Mouse (Mus musculus) erythroblast, embryonic 14.5 days (primary cell): ENCODE results near the gene Nkg7. TPM values are rescaled to one million over a fixed set of nuclear protein-coding genes. Genes with fewer than 3 reads are reported as not detected.

Experiments
- H3K27me3 ChIP-seq: 2 replicates; pipeline ENCODE4 v1.6.1; 2012; ENCODE audit warnings: inconsistent platforms; ENCODE audit not compliant: control insufficient read depth
- H3K36me3 ChIP-seq: 2 replicates; pipeline ENCODE4 v1.6.1; 2012; ENCODE audit warnings: mild to moderate bottlenecking, inconsistent platforms; ENCODE audit not compliant: control insufficient read depth
- H3K4me1 ChIP-seq: 2 replicates; pipeline ENCODE4 v1.6.1; 2012; ENCODE audit warnings: inconsistent platforms; ENCODE audit not compliant: control insufficient read depth
- H3K4me3 ChIP-seq: replicated peaks from 2 replicates; pipeline ENCODE3; 2012; ENCODE audit warnings: moderate library complexity, mild to moderate bottlenecking, inconsistent platforms
- H3K9me3 ChIP-seq: 2 replicates; pipeline ENCODE4 v1.6.1; 2012; ENCODE audit warnings: low read length, inconsistent platforms, mixed read lengths; ENCODE audit not compliant: control insufficient read depth
- GATA1 ChIP-seq: IDR thresholded peaks from 2 replicates; pipeline ENCODE4 v1.6.1; 2012; ENCODE audit warnings: low read length, inconsistent platforms, mixed read lengths
- TAL1 ChIP-seq: IDR thresholded peaks from 3 replicates; pipeline ENCODE4 v1.6.1; 2012; ENCODE audit warnings: low read length, inconsistent platforms, mixed read lengths
- polyA plus RNA-seq: library from polyadenylated mRNA; stranded (reverse); fragments of >175 nt; gene quantifications from 2 replicates; pipeline ENCODE4 v1.2.3, GENCODE M21; 2012

Gene Nkg7
- polyA plus RNA-seq, 1 experiment = not detected

- Histone ChIP-seq H3K9me3 (no peaks in the 10 kb centered on the region), H3K4me1 (peaks cover 39% of the 10 kb centered on the region), H3K27me3 (no peaks in the 10 kb centered on the region), H3K4me3 (peak overlapping the region; percentile 83), H3K36me3 (no peaks in the 10 kb centered on the region; the same call in 1 of the 2 replicates)
- TF ChIP-seq TAL1 (no peak), GATA1 (no peak)
Observed at GRCm38 (mm10) chr7:43442684-43443083, 5.8 kb downstream of the Nkg7 start.

GRCm38 (mm10) chr7:43443126-43443916 is 6.4 kb downstream of the Nkg7 start:
- peaks cover 41% of the 10 kb centered on the region for H3K4me1 ChIP-seq
- no peaks in the 10 kb centered on the region for H3K27me3 ChIP-seq
- no peak for TF ChIP-seq GATA1
- TF ChIP-seq TAL1 = no peak
- no peaks in the 10 kb centered on the region; the same call in 1 of the 2 replicates for H3K36me3 ChIP-seq
- H3K9me3 ChIP-seq = no peaks in the 10 kb centered on the region
- H3K4me3 ChIP-seq = peak overlapping the region; percentile 83

GRCm38 (mm10) chr7:43443917-43444293 is 7.0 kb downstream of the Nkg7 start, which contains the start of the genes Etfb and Gm45233:
TSS of gene Etfb (plus strand) at chr7:43444083.
TSS of gene Gm45233 (plus strand) at chr7:43444128.
- Histone ChIP-seq H3K36me3 (no peaks in the 10 kb centered on the region; the same call in 1 of the 2 replicates), H3K27me3 (no peaks in the 10 kb centered on the region), H3K4me3 (peak within 1 kb of the TSS; percentile 83), H3K4me1 (peaks cover 43% of the 10 kb centered on the region), H3K9me3 (no peaks in the 10 kb centered on the region)
- TF ChIP-seq TAL1 (no peak), GATA1 (no peak; the same call in 1 of the 2 replicates)

- Histone ChIP-seq H3K9me3 (no peaks in the 10 kb centered on the region), H3K27me3 (no peaks in the 10 kb centered on the region), H3K4me3 (no peak overlapping the region), H3K4me1 (peaks cover 39% of the 10 kb centered on the region), H3K36me3 (peaks cover 18% of the 10 kb centered on the region)
- TF ChIP-seq GATA1 (no peak), TAL1 (no peak)
Observed at GRCm38 (mm10) chr7:43447801-43448200, 10.9 kb downstream of the Nkg7 start.

GRCm38 (mm10) chr7:43448246-43448645 is 11.4 kb downstream of the Nkg7 start:
- H3K36me3 ChIP-seq = peaks cover 22% of the 10 kb centered on the region
- TF ChIP-seq TAL1 = no peak
- TF ChIP-seq GATA1 = no peak
- H3K27me3 ChIP-seq = no peaks in the 10 kb centered on the region
- peaks cover 39% of the 10 kb centered on the region for H3K4me1 ChIP-seq
- no peak overlapping the region for H3K4me3 ChIP-seq
- H3K9me3 ChIP-seq = no peaks in the 10 kb centered on the region

- H3K9me3 ChIP-seq = no peaks in the 10 kb centered on the region
- TF ChIP-seq GATA1 (no peak), TAL1 (no peak)
- peaks cover 38% of the 10 kb centered on the region for H3K36me3 ChIP-seq
- no peaks in the 10 kb centered on the region for H3K27me3 ChIP-seq
- H3K4me1 ChIP-seq = peaks cover 30% of the 10 kb centered on the region
- H3K4me3 ChIP-seq = no peak overlapping the region
Observed at GRCm38 (mm10) chr7:43449811-43450210, 12.9 kb downstream of the Nkg7 start.

GRCm38 (mm10) chr7:43451726-43452125 is 14.9 kb downstream of the Nkg7 start:
- no peak overlapping the region for H3K4me3 ChIP-seq
- no peaks in the 10 kb centered on the region for H3K27me3 ChIP-seq
- H3K36me3 ChIP-seq = peaks cover 55% of the 10 kb centered on the region
- no peak for TF ChIP-seq GATA1
- no peak for TF ChIP-seq TAL1
- H3K4me1 ChIP-seq = peaks cover 16% of the 10 kb centered on the region
- H3K9me3 ChIP-seq = no peaks in the 10 kb centered on the region

GRCm38 (mm10) chr7:43452609-43453008 is 15.7 kb downstream of the Nkg7 start:
- Histone ChIP-seq H3K27me3 (no peaks in the 10 kb centered on the region), H3K36me3 (peaks cover 64% of the 10 kb centered on the region), H3K9me3 (no peaks in the 10 kb centered on the region), H3K4me1 (peaks cover 16% of the 10 kb centered on the region), H3K4me3 (no peak overlapping the region)
- no peak for TF ChIP-seq GATA1
- TF ChIP-seq TAL1 = no peak

- Histone ChIP-seq H3K4me1 (peaks cover 14% of the 10 kb centered on the region), H3K27me3 (no peaks in the 10 kb centered on the region), H3K9me3 (no peaks in the 10 kb centered on the region), H3K4me3 (no peak overlapping the region), H3K36me3 (peaks cover 64% of the 10 kb centered on the region)
- TF ChIP-seq TAL1 = no peak
- TF ChIP-seq GATA1 = no peak
Observed at GRCm38 (mm10) chr7:43453599-43454355, 16.9 kb downstream of the Nkg7 start.
